Mouse (Mus musculus): ENCODE results near the gene Omg.

The Omg gene

GRCm38 (mm10) chr11:79515331-79515730, 11.4 kb upstream of the Omg start:
- DNase-seq (ENCODE audit: low spot score): no peak

GRCm38 (mm10) chr11:79511970-79512369, 8.1 kb upstream of the Omg start:
- no peak for DNase-seq (ENCODE audit: low spot score)

- no peak for DNase-seq (ENCODE audit: low spot score)
Observed at GRCm38 (mm10) chr11:79504506-79504905, 622 bp upstream of the Omg start.

GRCm38 (mm10) chr11:79502917-79503316, 967 bp downstream of the Omg start:
- no peak for DNase-seq (ENCODE audit: low spot score)

GRCm38 (mm10) chr11:79494976-79495800, 8.7 kb downstream of the Omg start:
- no peak for DNase-seq (ENCODE audit: low spot score)

- DNase-seq (ENCODE audit: low spot score): no peak
Observed at GRCm38 (mm10) chr11:79484721-79485120, 19.2 kb downstream of the Omg start.

GRCm38 (mm10) chr11:79483876-79484528, 19.9 kb downstream of the Omg start:
- no peak for DNase-seq (ENCODE audit: low spot score)

GRCm38 (mm10) chr11:79483392-79483791, 20.5 kb downstream of the Omg start:
- DNase-seq (ENCODE audit: low spot score): no peak

GRCm38 (mm10) chr11:79468097-79468496, 35.8 kb downstream of the Omg start:
- DNase-seq (ENCODE audit: low spot score): no peak

GRCm38 (mm10) chr11:79460756-79461450, 43.0 kb downstream of the Omg start:
- no peak for DNase-seq (ENCODE audit: low spot score)

GRCm38 (mm10) chr11:79459846-79460245, 44.0 kb downstream of the Omg start:
- DNase-seq (ENCODE audit: low spot score): no peak

GRCm38 (mm10) chr11:79457928-79458327, 46.0 kb downstream of the Omg start:
- no peak for DNase-seq (ENCODE audit: low spot score)

GRCm38 (mm10) chr11:79452966-79453365, 50.9 kb downstream of the Omg start:
- no peak for DNase-seq (ENCODE audit: low spot score)

Measured in c-Kit-positive CD71-positive TER-119-positive erythroid progenitor cells, embryonic 14.5 days (primary cell).